29 mouse cellular contexts compared by ENCODE assay signal in the genomic region with DNA sequence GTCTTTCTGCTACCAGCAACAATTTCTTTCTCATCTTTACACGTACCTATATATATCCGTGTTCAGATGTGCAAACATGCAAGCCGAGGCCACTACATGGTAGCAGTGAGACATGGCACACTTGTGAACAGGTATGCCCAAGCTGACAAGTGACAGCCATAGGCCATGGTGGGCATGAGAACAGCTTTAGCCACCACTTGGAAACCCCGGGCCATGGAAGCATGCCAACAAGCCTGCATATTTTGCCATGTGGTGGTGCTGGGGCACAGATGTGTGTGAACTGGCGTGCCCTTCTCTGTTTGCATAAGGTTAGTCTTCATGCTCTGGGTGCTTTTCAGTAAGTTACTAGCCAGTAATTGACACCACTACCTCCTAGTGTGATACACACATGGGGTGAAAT.
DNase-seq lines count a peak whose midpoint lies in the region; ATAC-seq and TF ChIP-seq lines count a peak whose summit lies in the region.
"Had no signal": no experiment of that assay in that cellular context is flagged by ENCODE, and none has a peak within 500 bp of the region (broad histone marks: within the 10 kb centered on the region; RNA-seq: fewer than 3 reads in every experiment).

No protein-coding gene starts in this region.

- DNase-seq in cerebellum, postnatal 10 days, result peak; percentile 64 to 68
- DNase-seq in cerebellum, adult 8-10 months, result no peak
- peak; percentile 15 for DNase-seq in kidney, postnatal 10 days
- peak; percentile 5 to 11 for DNase-seq in kidney, postnatal 4 days
- DNase-seq in kidney, adult 9 months, result no peak
- peak; percentile 5 for DNase-seq in brain, embryonic 14.5 days (ENCODE audit: low read depth)
- DNase-seq in forebrain, embryonic 14.5 days (ENCODE audit: low spot score), result no peak
- DNase-seq: adrenal gland, adult 8-10 months; adrenal gland, postnatal 14 days; adrenal gland, postnatal 36 days; B cell, adult 2 months; cerebellum, adult 11-12 months; cerebellum, adult 2 months; cerebellum, adult 9-11 months; cerebellum, postnatal 36 days; embryo, embryonic 11 days; forebrain, postnatal 0 days had no signal

- no peak overlapping the region for H3K9ac ChIP-seq in kidney, embryonic 15.5 days
- no peak overlapping the region for H3K9ac ChIP-seq in forebrain, embryonic 14.5 days (ENCODE audit: low read length)
- H3K9ac ChIP-seq: embryonic facial prominence, embryonic 13.5 days; embryonic facial prominence, embryonic 15.5 days; forebrain, embryonic 12.5 days; forebrain, embryonic 15.5 days; forebrain, postnatal 0 days had no signal

- H3K27ac ChIP-seq in kidney, embryonic 15.5 days, result no peak overlapping the region
- H3K27ac ChIP-seq in forebrain, embryonic 14.5 days (ENCODE audit: low read depth, low read length), result no peak overlapping the region
- H3K27ac ChIP-seq: embryonic facial prominence, embryonic 13.5 days; embryonic facial prominence, embryonic 15.5 days; forebrain, embryonic 10.5 days; forebrain, embryonic 12.5 days; forebrain, embryonic 15.5 days had no signal

- no peaks in the 10 kb centered on the region for H3K36me3 ChIP-seq in kidney, embryonic 15.5 days
- no peaks in the 10 kb centered on the region for H3K36me3 ChIP-seq in forebrain, embryonic 14.5 days (ENCODE audit: control insufficient read depth, insufficient read depth, low read length)
- H3K36me3 ChIP-seq: embryonic facial prominence, embryonic 13.5 days; embryonic facial prominence, embryonic 15.5 days; forebrain, embryonic 10.5 days; forebrain, embryonic 12.5 days; forebrain, embryonic 15.5 days; G1E had no signal

- no peaks in the 10 kb centered on the region for H3K27me3 ChIP-seq in kidney, embryonic 15.5 days
- H3K27me3 ChIP-seq in forebrain, embryonic 14.5 days (replicated peaks; ENCODE audit: control insufficient read depth, insufficient read depth, low read length), result no peaks in the 10 kb centered on the region
- H3K27me3 ChIP-seq: CH12.LX; embryonic facial prominence, embryonic 13.5 days; embryonic facial prominence, embryonic 15.5 days; forebrain, embryonic 12.5 days; forebrain, embryonic 15.5 days; Patski had no signal

- ATAC-seq in kidney, embryonic 15.5 days (replicated peaks; ENCODE audit: low FRiP score), result no peak
- no peak for ATAC-seq in forebrain, embryonic 14.5 days
- ATAC-seq: activated CD4-positive, CD25-positive, alpha-beta regulatory T cell, adult 4 months; CD4-positive, CD25-positive, alpha-beta regulatory T cell, adult 4 months; forebrain, embryonic 15.5 days; forebrain, postnatal 0 days; Patski had no signal

- no peak for TF ChIP-seq CTCF in brain, embryonic 14.5 days (IDR thresholded peaks at IDR 0.05; ENCODE audit: borderline replicate concordance, extremely low read depth, insufficient read depth, insufficient read length)

- no peak overlapping the region for H3K4me3 ChIP-seq in kidney, embryonic 15.5 days (replicated peaks)
- H3K4me3 ChIP-seq in forebrain, embryonic 14.5 days (ENCODE audit: low read depth, low read length), result no peak overlapping the region
- H3K4me3 ChIP-seq: embryonic facial prominence, embryonic 13.5 days; embryonic facial prominence, embryonic 15.5 days; erythroblast, embryonic 14.5 days; forebrain, embryonic 10.5 days; forebrain, embryonic 12.5 days; forebrain, embryonic 15.5 days had no signal

- no peak for TF ChIP-seq POLR2A in brain, embryonic 14.5 days (IDR thresholded peaks at IDR 0.05; ENCODE audit: borderline replicate concordance, extremely low read depth, insufficient read depth, insufficient read length, poor library complexity, severe bottlenecking)

- H3K4me1 ChIP-seq in kidney, embryonic 15.5 days, result no peaks in the 10 kb centered on the region
- no peaks in the 10 kb centered on the region for H3K4me1 ChIP-seq in forebrain, embryonic 14.5 days (ENCODE audit: control insufficient read depth, insufficient read depth, low read length)
- H3K4me1 ChIP-seq: embryonic facial prominence, embryonic 13.5 days; embryonic facial prominence, embryonic 15.5 days; forebrain, embryonic 10.5 days; forebrain, embryonic 12.5 days; forebrain, embryonic 15.5 days had no signal

- H3K9me3 ChIP-seq in kidney, embryonic 15.5 days (replicated peaks), result no peaks in the 10 kb centered on the region
- no peaks in the 10 kb centered on the region for H3K9me3 ChIP-seq in forebrain, embryonic 14.5 days (replicated peaks; ENCODE audit: control insufficient read depth, low read length)
- H3K9me3 ChIP-seq: embryonic facial prominence, embryonic 13.5 days; embryonic facial prominence, embryonic 15.5 days; forebrain, embryonic 10.5 days; forebrain, embryonic 12.5 days; forebrain, embryonic 15.5 days; G1E had no signal

- WGBS in kidney, embryonic 15.5 days, result 89% methylated on average over 5 of the region's 5 CpGs
- 86% methylated on average over 5 of the region's 5 CpGs for WGBS in forebrain, embryonic 14.5 days

- no peak overlapping the region for H3K4me2 ChIP-seq in kidney, embryonic 15.5 days
- H3K4me2 ChIP-seq in forebrain, embryonic 14.5 days (ENCODE audit: low read length), result no peak overlapping the region
- H3K4me2 ChIP-seq: embryonic facial prominence, embryonic 13.5 days; embryonic facial prominence, embryonic 15.5 days; forebrain, embryonic 12.5 days; forebrain, embryonic 15.5 days had no signal

Comparison
In these comparisons a context has a peak if more than half of its experiments do, and no peak if none do; other contexts are left out.
1. DNase-seq: peak in cerebellum, postnatal 10 days (2 of 2), kidney, postnatal 10 days (single experiment), kidney, postnatal 4 days (2 of 2) and brain, embryonic 14.5 days (single experiment); none in cerebellum, adult 8-10 months (single experiment), kidney, adult 9 months (single experiment) and forebrain, embryonic 14.5 days (single experiment).